8 mouse cellular contexts compared by ENCODE assay signal in the genomic region with DNA sequence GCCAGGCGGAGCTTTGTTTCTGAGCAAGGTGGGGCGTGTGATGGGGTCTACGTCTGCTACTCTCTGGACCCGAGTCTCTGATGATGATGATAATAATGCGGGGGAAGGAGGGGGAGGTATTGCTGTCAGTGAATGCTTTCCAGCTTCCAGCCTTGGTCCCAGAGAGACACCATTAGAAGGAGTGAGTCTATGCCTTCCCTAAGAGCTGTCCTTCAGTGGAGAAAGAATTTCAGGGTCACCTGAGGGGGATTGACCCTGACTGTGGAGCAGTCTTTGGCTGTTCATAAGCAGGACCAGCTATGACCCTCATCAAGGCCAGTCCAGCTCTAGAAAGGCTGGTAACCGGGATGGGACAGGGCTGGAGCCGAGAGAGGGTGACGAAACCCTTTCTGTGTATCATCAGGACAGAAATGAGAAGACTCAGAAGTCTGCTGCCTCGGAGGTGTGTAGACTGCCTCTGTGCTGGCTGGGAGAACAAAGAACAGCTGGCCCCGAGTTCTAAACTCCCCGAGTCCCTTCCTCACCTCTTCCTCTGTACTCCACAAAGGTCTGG. TPM values are rescaled to one million over a fixed set of nuclear protein-coding genes. Genes with fewer than 3 reads are reported as not detected.
DNase-seq lines count a peak whose midpoint lies in the region; ATAC-seq and TF ChIP-seq lines count a peak whose summit lies in the region.

No protein-coding gene starts in this region.

- 43% methylated on average over 11 of the region's 11 CpGs for WGBS in kidney, embryonic 15.5 days
- WGBS in hindbrain, embryonic 16.5 days = 38% methylated on average over 11 of the region's 11 CpGs

- H3K4me3 ChIP-seq in kidney, embryonic 15.5 days (replicated peaks) = peak overlapping the region; percentile 57
- H3K4me3 ChIP-seq in brown adipose tissue, adult 24 weeks (ENCODE audit: insufficient read depth, low read depth, low read length) = peak overlapping the region; percentile 88
- peak overlapping the region; percentile 75 for H3K4me3 ChIP-seq in hindbrain, embryonic 16.5 days (ENCODE audit: low read length)
- H3K4me3 ChIP-seq in myocyte = no peak overlapping the region

- H3ac ChIP-seq in myocyte (ENCODE audit: control insufficient read depth, insufficient read length) = no peak overlapping the region

- TF ChIP-seq POLR2A in myocyte (IDR thresholded peaks at IDR 0.05; ENCODE audit: insufficient read length, low read depth) = no peak

- no peaks in the 10 kb centered on the region for H3K9me3 ChIP-seq in kidney, embryonic 15.5 days (replicated peaks)
- H3K9me3 ChIP-seq in hindbrain, embryonic 16.5 days (ENCODE audit: control insufficient read depth, low read length) = no peaks in the 10 kb centered on the region; the same call in 1 of the 2 replicates

- no peak overlapping the region; the same call in 1 of the 2 replicates for H3K27ac ChIP-seq in kidney, embryonic 15.5 days
- H3K27ac ChIP-seq in brown adipose tissue, adult 24 weeks (replicated peaks; ENCODE audit: low read depth, low read length) = peak overlapping the region; percentile 100
- peak overlapping the region; percentile 91 for H3K27ac ChIP-seq in hindbrain, embryonic 16.5 days (ENCODE audit: low read depth, low read length)

- no peak for DNase-seq in kidney, postnatal 36 days
- DNase-seq in urinary bladder, postnatal 4 days (ENCODE audit: low spot score in 2 of 2) = no peak
- DNase-seq in cerebellum, postnatal 4 days (ENCODE audit: low spot score in 2 of 2) = no peak

- H3K9ac ChIP-seq in kidney, embryonic 15.5 days = peak overlapping the region; percentile 41
- H3K9ac ChIP-seq in hindbrain, embryonic 16.5 days (ENCODE audit: low read depth, low read length) = peak overlapping the region; percentile 86

- peak overlapping the region; percentile 96 for H3K4me2 ChIP-seq in kidney, embryonic 15.5 days
- H3K4me2 ChIP-seq in hindbrain, embryonic 16.5 days (ENCODE audit: low read length) = peak overlapping the region; percentile 90
- H3K4me2 ChIP-seq in myocyte (ENCODE audit: low read depth) = peak overlapping the region; percentile 62

- ATAC-seq in kidney, embryonic 15.5 days (replicated peaks; ENCODE audit: low FRiP score) = peak; percentile 18; the same call in 1 of the 2 replicates
- peak; percentile 69 for ATAC-seq in hindbrain, embryonic 16.5 days
- no peak for ATAC-seq in activated CD4-positive, CD25-positive, alpha-beta regulatory T cell, adult 4 months

- peaks cover 14% of the 10 kb centered on the region for H3K4me1 ChIP-seq in kidney, embryonic 15.5 days
- H3K4me1 ChIP-seq in brown adipose tissue, adult 24 weeks (ENCODE audit: control insufficient read depth, insufficient read depth, insufficient read length, low read length) = peaks cover 22% of the 10 kb centered on the region
- peaks cover 10% of the 10 kb centered on the region for H3K4me1 ChIP-seq in hindbrain, embryonic 16.5 days (ENCODE audit: control insufficient read depth, insufficient read depth, low read depth, low read length)

- no peaks in the 10 kb centered on the region for H3K36me3 ChIP-seq in kidney, embryonic 15.5 days
- H3K36me3 ChIP-seq in hindbrain, embryonic 16.5 days (ENCODE audit: control insufficient read depth, insufficient read depth, low read length) = no peaks in the 10 kb centered on the region
- H3K36me3 ChIP-seq in myocyte (ENCODE audit: control insufficient read depth, insufficient read depth) = no peaks in the 10 kb centered on the region

- peaks cover 16% of the 10 kb centered on the region for H3K27me3 ChIP-seq in kidney, embryonic 15.5 days
- H3K27me3 ChIP-seq in hindbrain, embryonic 16.5 days (replicated peaks; ENCODE audit: control insufficient read depth, insufficient read depth, low read length) = no peaks in the 10 kb centered on the region
- H3K27me3 ChIP-seq in myocyte (ENCODE audit: control insufficient read depth, insufficient read depth, insufficient read length) = no peaks in the 10 kb centered on the region

- H3K79me2 ChIP-seq in myocyte (ENCODE audit: control insufficient read depth, insufficient read depth) = no peaks in the 10 kb centered on the region

TF ChIP-seq in myocyte, 11 proteins besides CTCF, POLR2A, EP300 and RAD21:
- TF ChIP-seq USF1 (IDR thresholded peaks at IDR 0.05; ENCODE audit: low read depth) (no peak), POLR2AphosphoS2 (IDR thresholded peaks at IDR 0.05; ENCODE audit: insufficient read length, low read depth) (no peak), E2F4 (IDR thresholded peaks at IDR 0.05; ENCODE audit: insufficient read depth) (no peak), TCF12 (IDR thresholded peaks at IDR 0.05; ENCODE audit: insufficient read depth, poor library complexity, severe bottlenecking) (no peak)

RNA-seq across cellular contexts. Expression of gene Ablim1, which starts 0.4 kb away (rescaled TPM):
- 35.2 and 35.8 TPM in 2 replicates for polyA plus RNA-seq in kidney, embryonic 15.5 days (2015; fragmentation: Nextera tagmentation; extraction: Ambion mirVana)
- polyA plus RNA-seq in brown adipose tissue, adult 24 weeks (2012; ENCODE audit: insufficient read depth, insufficient read length, missing spikeins) = 52.5 and 54.2 TPM in 2 replicates
- 57.3 and 62.1 TPM in 2 replicates for polyA plus RNA-seq in hindbrain, embryonic 16.5 days (2015; fragmentation: Nextera tagmentation; extraction: Ambion mirVana)
- polyA plus RNA-seq in myocyte (2012; fragmentation: generic; extraction: Trizol) = 29.9 TPM
- 100 to 1,000 TPM; 268 to 273 TPM for polyA plus RNA-seq in activated CD4-positive, CD25-positive, alpha-beta regulatory T cell, adult 4 months (2017; shearing (Covaris generic))

RNA-seq across cellular contexts. Expression of gene Fam160b1, which starts 45.4 kb away (rescaled TPM):
- polyA plus RNA-seq in kidney, embryonic 15.5 days (2015; fragmentation: Nextera tagmentation; extraction: Ambion mirVana) = 12.6 and 14.1 TPM in 2 replicates
- polyA plus RNA-seq in brown adipose tissue, adult 24 weeks (2012; ENCODE audit: insufficient read depth, insufficient read length, missing spikeins) = 9.0 and 9.3 TPM in 2 replicates
- 11.2 and 12.8 TPM in 2 replicates for polyA plus RNA-seq in hindbrain, embryonic 16.5 days (2015; fragmentation: Nextera tagmentation; extraction: Ambion mirVana)
- 7.1 TPM for polyA plus RNA-seq in myocyte (2012; fragmentation: generic; extraction: Trizol)
- 1 to 10 TPM; 8.3 to 9.0 TPM for polyA plus RNA-seq in activated CD4-positive, CD25-positive, alpha-beta regulatory T cell, adult 4 months (2017; shearing (Covaris generic))
